Mouse (Mus musculus) CH12F3 (cell line): ENCODE data around the gene Bak1.

Experiments
- in situ Hi-C: fragments of 300-500 bp; cut with MboI; formaldehyde crosslinking; loops from 2 replicates; pipeline ENCODE4 v1.14.3; 2020; ENCODE audit warnings: low sequenced_read_pairs

Bak1 gene

GRCm38 (mm10) chr17:27050853-27051252 is 22.0 kb upstream of the Bak1 start:
- in situ Hi-C loops = no loop called here

- in situ Hi-C loops = no loop called here
Measured at GRCm38 (mm10) chr17:27048445-27049239, 19.8 kb upstream of the Bak1 start.

- in situ Hi-C loops = no loop called here
Measured at GRCm38 (mm10) chr17:27047762-27048444, 19.1 kb upstream of the Bak1 start.

- in situ Hi-C loops = no loop called here
Measured at GRCm38 (mm10) chr17:27045164-27045563, 16.4 kb upstream of the Bak1 start.

GRCm38 (mm10) chr17:27042840-27043239 is 14.0 kb upstream of the Bak1 start:
- in situ Hi-C loops = no loop called here

GRCm38 (mm10) chr17:27041787-27042055 is 12.9 kb upstream of the Bak1 start:
- in situ Hi-C loops = no loop called here

GRCm38 (mm10) chr17:27041046-27041786 is 12.4 kb upstream of the Bak1 start:
- in situ Hi-C loops = no loop called here

GRCm38 (mm10) chr17:27040304-27041045 is 11.7 kb upstream of the Bak1 start:
- in situ Hi-C loops = no loop called here

- in situ Hi-C loops = no loop called here
Measured at GRCm38 (mm10) chr17:27039432-27040102, 10.8 kb upstream of the Bak1 start.

- in situ Hi-C loops = no loop called here
Measured at GRCm38 (mm10) chr17:27038335-27039050, 9.7 kb upstream of the Bak1 start.

GRCm38 (mm10) chr17:27036465-27036864 is 7.7 kb upstream of the Bak1 start:
- in situ Hi-C loops = no loop called here

- in situ Hi-C loops = no loop called here
Measured at GRCm38 (mm10) chr17:27032869-27033268, 4.1 kb upstream of the Bak1 start.

- in situ Hi-C loops = no loop called here
Measured at GRCm38 (mm10) chr17:27032328-27032727, 3.5 kb upstream of the Bak1 start.

GRCm38 (mm10) chr17:27030896-27031295 is 2.1 kb upstream of the Bak1 start:
- in situ Hi-C loops = no loop called here

- in situ Hi-C loops = no loop called here
Measured at GRCm38 (mm10) chr17:27029431-27029830, 622 bp upstream of the Bak1 start.

- in situ Hi-C loops = no loop called here
Measured at GRCm38 (mm10) chr17:27028284-27028795, 469 bp downstream of the Bak1 start.

GRCm38 (mm10) chr17:27027460-27028283 is 1.1 kb downstream of the Bak1 start:
- in situ Hi-C loops = no loop called here

GRCm38 (mm10) chr17:27025951-27026350 is 2.9 kb downstream of the Bak1 start:
- in situ Hi-C loops = no loop called here

GRCm38 (mm10) chr17:27025326-27025902 is 3.4 kb downstream of the Bak1 start:
- in situ Hi-C loops = no loop called here
